Mouse (Mus musculus): ENCODE results near the gene Glra1. TPM values are rescaled to one million over a fixed set of nuclear protein-coding genes. Genes with fewer than 3 reads are reported as not detected.
"Not testable (repeated sequence)": the region's sequence is repeated elsewhere in the genome, so short reads cannot be mapped to it uniquely, and the experiment has no call there.

The Glra1 gene
- polyA plus RNA-seq (2015; fragmentation: Nextera tagmentation; extraction: Ambion mirVana), result 2.5 and 2.8 TPM in 2 replicates

DNA sequence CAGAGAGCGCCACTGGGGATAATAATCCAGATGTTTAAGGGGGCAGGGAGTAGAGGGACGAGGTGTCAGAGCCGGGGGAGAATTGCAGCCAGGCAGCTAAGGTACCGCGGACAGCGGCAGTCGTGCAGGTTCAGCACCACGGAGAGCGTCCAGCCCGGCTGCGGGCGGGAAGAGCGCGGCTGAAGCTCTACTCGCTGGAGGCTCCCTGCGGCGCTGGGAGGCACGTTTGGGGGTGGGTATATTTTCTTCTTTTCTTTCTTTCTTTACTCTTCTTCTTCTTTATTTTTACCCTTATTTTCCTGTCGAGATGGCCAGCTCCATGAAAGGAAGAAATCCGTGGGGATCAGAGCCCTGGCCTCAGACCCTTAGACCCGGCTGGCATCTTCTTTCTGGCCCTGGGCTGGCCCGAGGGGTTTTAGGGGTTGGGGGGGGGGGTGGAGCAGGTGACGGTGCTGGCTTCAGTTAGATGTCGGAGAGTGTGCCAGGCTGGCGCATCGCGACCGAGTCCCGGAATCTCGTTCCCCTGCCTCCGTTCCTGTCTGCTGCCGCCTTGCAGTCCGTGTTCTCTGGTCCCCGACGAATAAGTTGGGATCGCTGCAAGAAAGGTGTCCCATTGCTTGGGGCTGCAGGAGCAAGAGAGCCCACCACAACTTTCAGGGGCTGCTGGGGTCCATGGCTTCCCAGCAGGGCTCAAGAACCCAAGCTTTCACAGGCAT lies at the start of gene Glra1:
Glra1 (minus strand) TSS at position 391 of the 716 bp plus-strand sequence.
- Histone ChIP-seq H3K27me3 (replicated peaks; ENCODE audit: control insufficient read depth, insufficient read depth, low read length) (no peaks in the 10 kb centered on the region), H3K27ac (ENCODE audit: low read depth, low read length) (peak within 1 kb of the TSS; percentile 80), H3K36me3 (ENCODE audit: control insufficient read depth, insufficient read depth, low read length) (no peaks in the 10 kb centered on the region), H3K9ac (ENCODE audit: low read depth, low read length) (peak within 1 kb of the TSS; percentile 72), H3K4me1 (ENCODE audit: control insufficient read depth, insufficient read depth, low read depth, low read length) (peaks cover 4% of the 10 kb centered on the region), H3K4me3 (ENCODE audit: low read length) (peak within 1 kb of the TSS; percentile 61), H3K4me2 (ENCODE audit: low read length) (peak within 1 kb of the TSS; percentile 79), H3K9me3 (ENCODE audit: control insufficient read depth, low read length) (no peaks in the 10 kb centered on the region)
- ATAC-seq, result peak; percentile 70
- under 1% methylated on average over 36 of the region's 36 CpGs for WGBS

DNA sequence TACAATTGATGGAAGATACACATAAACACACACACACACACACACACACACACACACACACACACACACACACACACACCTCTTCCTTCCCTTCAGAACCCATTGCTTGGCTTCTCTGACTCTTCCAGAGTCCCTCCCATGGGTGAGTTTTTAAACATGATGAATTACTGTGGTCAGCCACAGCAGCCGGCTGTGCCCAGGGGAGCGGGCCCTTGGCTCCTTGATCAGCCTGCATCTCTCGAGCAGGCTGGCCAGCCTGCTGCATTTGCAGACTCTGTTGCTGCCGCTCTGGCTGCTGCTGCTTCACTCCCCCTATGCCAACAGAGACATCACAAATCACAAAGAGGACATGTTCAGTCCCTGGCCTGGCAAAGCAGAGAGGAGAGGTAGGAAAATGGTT lies 29.0 kb upstream of the Glra1 start:
- Histone ChIP-seq H3K4me3 (ENCODE audit: low read length) (no peak overlapping the region), H3K4me2 (ENCODE audit: low read length) (no peak overlapping the region), H3K36me3 (ENCODE audit: control insufficient read depth, insufficient read depth, low read length) (no peaks in the 10 kb centered on the region), H3K4me1 (ENCODE audit: control insufficient read depth, insufficient read depth, low read depth, low read length) (no peaks in the 10 kb centered on the region), H3K9ac (ENCODE audit: low read depth, low read length) (no peak overlapping the region), H3K9me3 (ENCODE audit: control insufficient read depth, low read length) (no peaks in the 10 kb centered on the region), H3K27me3 (replicated peaks; ENCODE audit: control insufficient read depth, insufficient read depth, low read length) (no peaks in the 10 kb centered on the region), H3K27ac (ENCODE audit: low read depth, low read length) (no peak overlapping the region; the same call in 1 of the 2 replicates)
- ATAC-seq, result no peak; the same call in 1 of the 2 replicates
- 42% methylated on average over 4 of the region's 4 CpGs for whole genome bisulfite sequencing

DNA sequence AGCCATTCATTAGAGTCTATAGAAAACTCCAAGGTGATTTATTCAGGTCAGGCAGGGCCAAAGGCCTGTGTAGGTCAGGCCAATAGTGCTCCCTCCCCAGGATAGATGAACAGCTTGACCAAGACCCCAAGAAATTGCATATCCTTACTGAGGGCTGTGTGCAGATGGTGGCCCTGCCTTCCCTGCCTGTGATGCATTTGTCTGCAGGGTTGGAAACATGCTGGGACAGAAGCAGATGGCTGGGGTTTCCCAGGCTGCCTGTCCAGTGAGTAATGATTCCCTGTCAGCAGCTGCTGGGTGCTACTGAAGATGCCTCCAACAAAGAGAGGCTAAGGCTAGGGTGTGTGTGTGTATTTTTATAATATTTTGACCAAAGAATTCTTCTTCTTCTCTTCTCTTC lies 25.9 kb upstream of the Glra1 start:
- no peak overlapping the region for H3K4me2 ChIP-seq (ENCODE audit: low read length)
- no peak overlapping the region for H3K9ac ChIP-seq (ENCODE audit: low read depth, low read length)
- no peak overlapping the region for H3K4me3 ChIP-seq (ENCODE audit: low read length)
- H3K27me3 ChIP-seq (replicated peaks; ENCODE audit: control insufficient read depth, insufficient read depth, low read length), result no peaks in the 10 kb centered on the region
- H3K36me3 ChIP-seq (ENCODE audit: control insufficient read depth, insufficient read depth, low read length), result no peaks in the 10 kb centered on the region
- no peaks in the 10 kb centered on the region for H3K9me3 ChIP-seq (ENCODE audit: control insufficient read depth, low read length)
- H3K4me1 ChIP-seq (ENCODE audit: control insufficient read depth, insufficient read depth, low read depth, low read length), result no peaks in the 10 kb centered on the region
- ATAC-seq, result no peak; the same call in 1 of the 2 replicates
- no peak overlapping the region for H3K27ac ChIP-seq (ENCODE audit: low read depth, low read length)

DNA sequence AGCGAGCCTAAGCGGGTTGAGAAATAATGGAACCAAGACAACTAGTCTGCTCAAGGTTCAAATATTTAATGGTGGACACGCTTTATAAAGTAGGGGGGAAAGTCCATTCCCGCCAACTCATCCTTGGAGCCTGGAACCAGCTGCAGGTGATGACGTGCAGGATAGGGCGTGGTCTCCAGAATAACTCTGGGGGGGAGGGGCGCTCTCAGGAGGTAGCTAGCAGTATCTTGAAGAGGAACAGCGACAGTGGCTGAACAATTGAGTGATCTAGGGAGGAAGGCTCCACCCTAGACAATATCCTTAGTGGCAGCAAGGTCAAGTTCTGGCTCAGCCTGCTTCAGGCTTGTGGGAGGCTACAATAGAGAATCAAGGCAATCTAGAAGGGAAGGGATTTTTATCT lies 6.6 kb upstream of the Glra1 start:
- not testable (repeated sequence) for H3K27ac ChIP-seq (ENCODE audit: low read depth, low read length); H3K4me3 ChIP-seq (ENCODE audit: low read length); ATAC-seq; H3K4me2 ChIP-seq (ENCODE audit: low read length); H3K9ac ChIP-seq (ENCODE audit: low read depth, low read length); H3K9me3 ChIP-seq (ENCODE audit: control insufficient read depth, low read length); H3K4me1 ChIP-seq (ENCODE audit: control insufficient read depth, insufficient read depth, low read depth, low read length); H3K27me3 ChIP-seq (replicated peaks; ENCODE audit: control insufficient read depth, insufficient read depth, low read length); H3K36me3 ChIP-seq (ENCODE audit: control insufficient read depth, insufficient read depth, low read length)
- 71% methylated on average over 8 of the region's 8 CpGs for WGBS

DNA sequence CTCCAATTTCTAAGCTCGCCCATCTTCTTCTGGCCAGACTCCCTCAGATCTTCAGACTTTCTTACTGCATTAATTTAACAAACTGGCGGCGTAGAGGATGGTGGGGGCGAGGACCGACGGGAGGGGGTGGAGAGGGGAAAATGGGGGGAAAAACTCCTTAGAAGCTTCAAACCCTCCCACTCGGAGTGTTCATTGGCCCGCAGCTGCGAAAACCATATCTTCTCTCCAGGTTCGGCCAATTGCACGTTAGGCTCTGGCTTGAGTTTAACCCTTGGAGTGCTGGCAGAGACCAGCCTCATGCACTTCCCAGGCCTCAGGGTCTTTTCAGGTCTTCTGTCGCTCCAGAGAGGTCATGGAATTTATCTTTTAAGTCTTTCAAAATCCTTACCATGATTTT lies 524 bp upstream of the Glra1 start:
- H3K9me3 ChIP-seq (ENCODE audit: control insufficient read depth, low read length), result no peaks in the 10 kb centered on the region
- peak overlapping the region; percentile 72 for H3K9ac ChIP-seq (ENCODE audit: low read depth, low read length)
- peaks cover 2% of the 10 kb centered on the region for H3K4me1 ChIP-seq (ENCODE audit: control insufficient read depth, insufficient read depth, low read depth, low read length)
- peak overlapping the region; percentile 79 for H3K4me2 ChIP-seq (ENCODE audit: low read length)
- 2% methylated on average over 12 of the region's 12 CpGs for WGBS
- peak overlapping the region; percentile 80; the same call in 1 of the 2 replicates for H3K27ac ChIP-seq (ENCODE audit: low read depth, low read length)
- ATAC-seq, result peak; percentile 79
- peak overlapping the region; percentile 61 for H3K4me3 ChIP-seq (ENCODE audit: low read length)
- no peaks in the 10 kb centered on the region for H3K36me3 ChIP-seq (ENCODE audit: control insufficient read depth, insufficient read depth, low read length)
- no peaks in the 10 kb centered on the region for H3K27me3 ChIP-seq (replicated peaks; ENCODE audit: control insufficient read depth, insufficient read depth, low read length)

DNA sequence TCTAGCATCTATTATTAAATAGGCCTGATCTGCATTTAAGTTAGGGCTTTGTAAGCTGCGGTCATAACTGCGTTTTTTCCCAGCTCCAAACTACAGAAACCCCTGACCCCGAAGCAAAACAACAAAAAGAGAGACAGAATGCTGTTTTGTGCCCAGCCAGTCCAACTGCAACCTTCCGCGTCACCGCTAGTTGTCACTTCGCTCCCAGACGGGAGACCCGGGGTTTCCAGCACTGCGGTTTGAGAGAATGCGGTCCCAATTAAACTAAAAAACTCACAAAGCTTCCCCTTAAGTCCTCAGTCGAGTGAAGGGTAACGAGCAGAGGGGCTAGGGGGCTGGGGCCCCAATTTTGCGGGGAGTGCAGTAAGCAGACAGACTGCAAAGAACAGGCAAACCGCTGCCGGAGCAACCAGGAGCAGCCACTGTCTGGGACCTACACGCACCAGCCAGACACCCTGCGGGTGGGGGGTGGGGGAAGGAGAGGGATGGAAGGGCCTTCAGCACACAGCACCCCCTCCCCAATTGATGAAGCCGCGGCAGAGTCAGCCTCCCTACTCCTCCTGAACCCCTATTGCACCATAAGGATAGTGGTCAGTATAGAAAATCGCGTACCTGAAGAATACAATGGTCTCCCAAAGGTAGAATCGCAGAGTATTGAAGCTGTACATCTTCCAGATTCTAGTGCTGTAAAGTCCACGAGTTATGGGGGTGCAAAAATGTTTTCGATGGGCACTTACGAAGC lies 761 bp downstream of the Glra1 start:
- H3K4me1 ChIP-seq (ENCODE audit: control insufficient read depth, insufficient read depth, low read depth, low read length), result peaks cover 7% of the 10 kb centered on the region
- H3K36me3 ChIP-seq (ENCODE audit: control insufficient read depth, insufficient read depth, low read length), result no peaks in the 10 kb centered on the region
- ATAC-seq, result peak; percentile 77
- H3K4me2 ChIP-seq (ENCODE audit: low read length), result peak overlapping the region; percentile 79
- H3K9me3 ChIP-seq (ENCODE audit: control insufficient read depth, low read length), result no peaks in the 10 kb centered on the region
- H3K27ac ChIP-seq (ENCODE audit: low read depth, low read length), result peak overlapping the region; percentile 80
- no peaks in the 10 kb centered on the region for H3K27me3 ChIP-seq (replicated peaks; ENCODE audit: control insufficient read depth, insufficient read depth, low read length)
- WGBS, result 1% methylated on average over 26 of the region's 26 CpGs
- H3K9ac ChIP-seq (ENCODE audit: low read depth, low read length), result peak overlapping the region; percentile 72
- peak overlapping the region; percentile 61 for H3K4me3 ChIP-seq (ENCODE audit: low read length)

DNA sequence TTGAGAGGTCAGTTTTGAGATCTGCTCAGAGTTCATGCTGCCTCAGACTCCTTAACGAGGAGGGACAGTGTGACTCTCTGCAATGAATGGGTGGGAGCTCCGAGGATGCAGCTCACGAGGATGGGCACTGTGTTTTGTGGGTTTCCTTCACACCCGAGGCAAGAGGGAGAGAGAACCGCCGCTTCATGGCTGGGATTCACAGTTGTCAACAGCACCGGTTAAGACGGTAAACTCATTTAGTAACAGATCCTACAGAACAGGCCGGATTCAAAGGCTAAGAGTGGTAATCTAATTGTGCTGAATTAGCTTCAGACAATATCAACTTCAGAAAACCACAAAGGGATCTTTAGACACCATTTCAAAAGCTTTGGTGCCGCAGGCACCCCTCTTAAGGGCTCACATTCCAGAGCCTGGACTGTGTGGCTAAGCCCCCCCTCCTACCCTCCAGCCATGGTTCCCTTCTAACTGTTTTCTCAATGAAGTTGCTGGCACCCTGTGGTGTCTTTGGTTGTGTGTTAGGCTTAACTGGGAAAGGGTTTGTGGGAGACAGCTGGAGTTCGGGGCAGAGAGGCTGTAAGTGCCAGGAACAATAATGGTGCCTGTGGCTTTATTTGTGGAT lies 6.4 kb downstream of the Glra1 start:
- H3K4me1 ChIP-seq (ENCODE audit: control insufficient read depth, insufficient read depth, low read depth, low read length), result peaks cover 13% of the 10 kb centered on the region
- H3K36me3 ChIP-seq (ENCODE audit: control insufficient read depth, insufficient read depth, low read length), result no peaks in the 10 kb centered on the region
- 0 out of 2 replicates have a peak overlapping the region, but pooled peaks have one; percentile 3 for H3K4me3 ChIP-seq (ENCODE audit: low read length)
- no peaks in the 10 kb centered on the region for H3K27me3 ChIP-seq (replicated peaks; ENCODE audit: control insufficient read depth, insufficient read depth, low read length)
- no peak overlapping the region for H3K27ac ChIP-seq (ENCODE audit: low read depth, low read length)
- peak overlapping the region; percentile 43 for H3K4me2 ChIP-seq (ENCODE audit: low read length)
- H3K9ac ChIP-seq (ENCODE audit: low read depth, low read length), result no peak overlapping the region
- ATAC-seq, result no peak
- no peaks in the 10 kb centered on the region for H3K9me3 ChIP-seq (ENCODE audit: control insufficient read depth, low read length)
- 5% methylated on average over 11 of the region's 11 CpGs for WGBS

DNA sequence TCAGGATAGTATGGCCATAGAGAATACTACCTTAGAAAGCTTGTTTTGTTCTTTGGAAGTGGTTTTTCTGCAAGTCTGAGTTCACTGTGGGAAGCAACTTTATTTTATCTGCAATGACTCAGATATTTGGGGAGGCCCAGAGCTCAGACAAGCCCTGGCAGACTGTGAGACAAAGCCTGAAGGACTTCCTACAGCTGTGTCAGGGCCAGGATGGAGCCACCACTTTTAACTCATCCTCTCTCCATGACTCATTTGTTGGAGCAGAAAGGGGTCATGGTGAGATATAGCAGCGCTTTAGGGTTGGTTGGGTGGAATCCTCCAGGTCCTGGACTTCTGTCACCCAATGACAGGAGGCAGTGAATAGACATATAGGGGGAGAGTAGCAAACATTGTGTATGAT lies 12.3 kb downstream of the Glra1 start:
- Histone ChIP-seq H3K4me3 (ENCODE audit: low read length) (no peak overlapping the region), H3K9ac (ENCODE audit: low read depth, low read length) (no peak overlapping the region), H3K9me3 (ENCODE audit: control insufficient read depth, low read length) (no peaks in the 10 kb centered on the region), H3K4me2 (ENCODE audit: low read length) (no peak overlapping the region), H3K36me3 (ENCODE audit: control insufficient read depth, insufficient read depth, low read length) (no peaks in the 10 kb centered on the region), H3K27me3 (replicated peaks; ENCODE audit: control insufficient read depth, insufficient read depth, low read length) (no peaks in the 10 kb centered on the region), H3K27ac (ENCODE audit: low read depth, low read length) (no peak overlapping the region), H3K4me1 (ENCODE audit: control insufficient read depth, insufficient read depth, low read depth, low read length) (no peaks in the 10 kb centered on the region; the same call in 1 of the 2 replicates)
- WGBS, result 89% methylated on average over 1 of the region's 1 CpGs
- ATAC-seq, result no peak

DNA sequence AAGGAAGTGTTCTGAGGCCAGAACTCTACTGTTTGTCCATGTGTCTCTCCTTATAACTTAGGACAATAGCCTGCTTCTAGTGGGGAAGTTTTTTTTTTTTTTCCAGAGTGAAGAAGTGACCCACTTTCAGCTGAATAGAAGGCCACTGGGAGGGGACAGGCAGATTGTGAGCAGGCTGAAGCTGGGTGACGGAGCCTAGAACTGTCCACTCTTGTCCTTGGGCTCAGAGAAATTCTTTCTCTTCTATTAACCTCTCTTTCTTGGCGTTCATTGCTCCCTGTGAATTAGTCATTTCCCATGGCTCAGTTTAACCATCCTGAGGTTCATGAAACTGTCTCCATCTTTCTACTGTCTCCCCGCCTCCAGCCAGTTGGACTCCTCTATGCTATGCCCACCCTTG lies 13.6 kb downstream of the Glra1 start:
- Histone ChIP-seq H3K9ac (ENCODE audit: low read depth, low read length) (no peak overlapping the region), H3K4me1 (ENCODE audit: control insufficient read depth, insufficient read depth, low read depth, low read length) (peaks cover 2% of the 10 kb centered on the region; the same call in 1 of the 2 replicates), H3K36me3 (ENCODE audit: control insufficient read depth, insufficient read depth, low read length) (no peaks in the 10 kb centered on the region), H3K4me2 (ENCODE audit: low read length) (no peak overlapping the region), H3K4me3 (ENCODE audit: low read length) (no peak overlapping the region), H3K9me3 (ENCODE audit: control insufficient read depth, low read length) (no peaks in the 10 kb centered on the region), H3K27ac (ENCODE audit: low read depth, low read length) (no peak overlapping the region), H3K27me3 (replicated peaks; ENCODE audit: control insufficient read depth, insufficient read depth, low read length) (no peaks in the 10 kb centered on the region)
- ATAC-seq, result no peak
- WGBS, result 85% methylated on average over 3 of the region's 3 CpGs
